In the genomic region with DNA sequence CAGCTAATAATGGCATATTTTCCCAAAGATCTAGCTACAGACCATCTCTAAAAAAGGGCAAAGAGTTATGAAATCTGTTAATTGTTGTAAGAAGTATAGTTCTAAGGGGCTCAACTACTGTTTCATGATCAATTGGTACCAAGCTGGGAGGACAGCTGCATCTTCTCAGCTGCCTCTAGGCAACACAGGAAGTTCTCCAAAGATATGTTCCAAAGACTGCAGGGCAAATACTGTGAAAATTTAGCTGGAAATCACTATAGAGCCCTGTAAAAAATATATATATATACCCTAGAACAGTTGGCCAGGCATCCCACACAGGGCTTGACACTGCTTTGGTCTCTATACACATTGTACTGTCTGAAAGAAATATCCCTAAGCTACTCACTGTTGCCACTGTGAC, we compare ENCODE assay signal across 21 mouse cellular contexts.
A peak's percentile ranks its signal among the peaks of the same experiment; 100 is the strongest.
DNase-seq lines count a peak whose midpoint lies in the region; ATAC-seq and TF ChIP-seq lines count a peak whose summit lies in the region.
"Had no signal": no experiment of that assay in that cellular context is flagged by ENCODE, and none has a peak within 500 bp of the region (broad histone marks: within the 10 kb centered on the region; RNA-seq: fewer than 3 reads in every experiment).

No protein-coding gene starts in this region.

- H3K36me3 ChIP-seq in lung, embryonic 14.5 days (ENCODE audit: insufficient read depth) = no peaks in the 10 kb centered on the region
- no peaks in the 10 kb centered on the region for H3K36me3 ChIP-seq in lung, embryonic 15.5 days
- H3K36me3 ChIP-seq in lung, embryonic 16.5 days (ENCODE audit: control insufficient read depth, insufficient read depth, low read length) = no peaks in the 10 kb centered on the region
- H3K36me3 ChIP-seq: G1E had no signal

- H3K4me3 ChIP-seq in lung, embryonic 14.5 days (ENCODE audit: low read depth, low read length) = no peak overlapping the region
- no peak overlapping the region for H3K4me3 ChIP-seq in lung, embryonic 15.5 days
- no peak overlapping the region for H3K4me3 ChIP-seq in lung, embryonic 16.5 days (ENCODE audit: low read length)

- no peaks in the 10 kb centered on the region for H3K27me3 ChIP-seq in lung, embryonic 14.5 days (ENCODE audit: insufficient read depth, low read length)
- H3K27me3 ChIP-seq in lung, embryonic 15.5 days = no peaks in the 10 kb centered on the region
- H3K27me3 ChIP-seq in lung, embryonic 16.5 days (ENCODE audit: control insufficient read depth, insufficient read depth, low read depth, low read length) = no peaks in the 10 kb centered on the region
- H3K27me3 ChIP-seq: CH12.LX had no signal

- DNase-seq in lung, embryonic 14.5 days = peak; percentile 67
- no peak for DNase-seq in lung, postnatal 4 days
- DNase-seq in lung, postnatal 36 days = no peak
- no peak for DNase-seq in lung, postnatal 25 days (ENCODE audit: low spot score)
- DNase-seq: adrenal gland, adult 2 months; adrenal gland, adult 8-10 months; adrenal gland, postnatal 10 days; adrenal gland, postnatal 14 days; adrenal gland, postnatal 25 days; adrenal gland, postnatal 36 days; B cell, adult 2 months; cerebellum, adult 11 months; cerebellum, adult 11-12 months; cerebellum, adult 18-20 months had no signal

- H3K4me2 ChIP-seq in lung, embryonic 14.5 days = no peak overlapping the region
- H3K4me2 ChIP-seq in lung, embryonic 15.5 days = no peak overlapping the region
- no peak overlapping the region for H3K4me2 ChIP-seq in lung, embryonic 16.5 days (ENCODE audit: low read depth, low read length)

- peak; percentile 68; the same call in 1 of the 2 replicates for ATAC-seq in lung, embryonic 14.5 days (ENCODE audit: insufficient read depth)
- ATAC-seq in lung, embryonic 15.5 days (ENCODE audit: borderline replicate concordance, extremely low read depth, low FRiP score, low TSS enrichment) = no peak
- ATAC-seq in lung, embryonic 16.5 days (ENCODE audit: low read depth) = peak; percentile 69
- ATAC-seq: activated CD4-positive, CD25-positive, alpha-beta regulatory T cell, adult 4 months; CD4-positive, CD25-positive, alpha-beta regulatory T cell, adult 4 months; Patski had no signal

- H3K9me3 ChIP-seq in lung, embryonic 14.5 days (ENCODE audit: low read depth, low read length) = no peaks in the 10 kb centered on the region
- H3K9me3 ChIP-seq in lung, embryonic 15.5 days = no peaks in the 10 kb centered on the region
- no peaks in the 10 kb centered on the region for H3K9me3 ChIP-seq in lung, embryonic 16.5 days (ENCODE audit: control insufficient read depth, low read length)

- H3K27ac ChIP-seq in lung, embryonic 14.5 days (ENCODE audit: low read depth) = no peak overlapping the region
- H3K27ac ChIP-seq in lung, embryonic 15.5 days = peak overlapping the region; percentile 19; the same call in 1 of the 2 replicates
- no peak overlapping the region for H3K27ac ChIP-seq in lung, embryonic 16.5 days (ENCODE audit: low read length)

- no peak for TF ChIP-seq CTCF in lung, embryonic 14.5 days (IDR thresholded peaks at IDR 0.05; ENCODE audit: low read depth)

- H3K9ac ChIP-seq in lung, embryonic 14.5 days = no peak overlapping the region
- no peak overlapping the region for H3K9ac ChIP-seq in lung, embryonic 15.5 days
- no peak overlapping the region for H3K9ac ChIP-seq in lung, embryonic 16.5 days (ENCODE audit: low read length)

- 0 out of 2 replicates have a peak, but pooled peaks cover 2% of the 10 kb centered on the region for H3K4me1 ChIP-seq in lung, embryonic 14.5 days (ENCODE audit: insufficient read depth)
- no peaks in the 10 kb centered on the region for H3K4me1 ChIP-seq in lung, embryonic 15.5 days
- no peaks in the 10 kb centered on the region for H3K4me1 ChIP-seq in lung, embryonic 16.5 days (replicated peaks; ENCODE audit: control insufficient read depth, insufficient read depth, low read length)
